Mouse (Mus musculus) forebrain, postnatal 0 days (tissue): ENCODE measurements at regions not wholly inside any gene's neighbourhood (a gene's known extent, or its start where the extent isn't known, plus 50 kb on each side); places are given as distances from the start of the nearest gene placed in this dataset.

Experiments
- ATAC-seq: fragments of 200-750 bp; cut with Nextera tagmentation; 2 replicates; pipeline ENCODE4 v1.8.0; 2017; ENCODE audit warnings: mild to moderate bottlenecking, moderate library complexity
- DNase-seq: peaks from one replicate; pipeline ENCODE4 v3.0.0-alpha.2; 2015
- H3K27ac ChIP-seq: fragments of 300-500 bp; sonication (generic); 2 replicates; pipeline ENCODE4 v1.5.1; 2014; ENCODE audit warnings: low read depth, mild to moderate bottlenecking, antibody characterized with exemption, low read length, moderate library complexity, mixed read lengths
- H3K27me3 ChIP-seq: fragments of 300-500 bp; sonication (generic); 2 replicates; pipeline ENCODE4 v1.6.1; 2014; ENCODE audit warnings: mild to moderate bottlenecking, low read length, mixed read lengths; ENCODE audit not compliant: insufficient read depth
- H3K36me3 ChIP-seq: fragments of 300-500 bp; sonication (generic); 2 replicates; pipeline ENCODE4 v1.6.1; 2014; ENCODE audit warnings: mild to moderate bottlenecking, moderate library complexity; ENCODE audit not compliant: insufficient read depth
- H3K4me1 ChIP-seq: fragments of 300-500 bp; sonication (generic); 2 replicates; pipeline ENCODE4 v1.6.1; 2014; ENCODE audit warnings: antibody characterized with exemption; ENCODE audit not compliant: insufficient read depth
- H3K4me2 ChIP-seq: fragments of 300-500 bp; sonication (generic); 2 replicates; pipeline ENCODE4 v1.6.1; 2014; ENCODE audit warnings: low read depth, mild to moderate bottlenecking, moderate library complexity
- H3K4me3 ChIP-seq: fragments of 300-500 bp; sonication (generic); 2 replicates; pipeline ENCODE4 v1.5.1; 2014; ENCODE audit warnings: low read depth, low read length, mixed read lengths
- H3K9ac ChIP-seq: fragments of 300-500 bp; sonication (generic); 2 replicates; pipeline ENCODE4 v1.6.1; 2014; ENCODE audit warnings: mild to moderate bottlenecking
- H3K9me3 ChIP-seq: fragments of 300-500 bp; sonication (generic); 2 replicates; pipeline ENCODE4 v1.6.1; 2016; ENCODE audit warnings: low read length
- CTCF ChIP-seq: sonication (generic); IDR thresholded peaks from 2 replicates; pipeline ENCODE4 v1.5.1; 2016; ENCODE audit warnings: antibody characterized with exemption, control low read depth, low read depth
- WGBS: fragments of 180-500 bp; shearing (Covaris S2); extraction: QIAGEN DNeasy Blood & Tissue Kit; methylation state at CpG from one replicate; pipeline ENCODE4 v1.1.7; 2014; 5-methylcytosine and 5-hydroxymethylcytosine counted together

- 47% methylated on average over 2 of the region's 2 CpGs for WGBS
- Histone ChIP-seq H3K9ac (no peak overlapping the region), H3K36me3 (no peaks in the 10 kb centered on the region), H3K4me2 (no peak overlapping the region), H3K4me1 (no peaks in the 10 kb centered on the region), H3K27me3 (no peaks in the 10 kb centered on the region), H3K4me3 (no peak overlapping the region), H3K9me3 (no peaks in the 10 kb centered on the region), H3K27ac (no peak overlapping the region)
- no peak for ATAC-seq
- no peak for DNase-seq
- no peak for TF ChIP-seq CTCF
Observed at GRCm38 (mm10) chr4:55703346-55703916, 171.2 kb upstream of the Klf4 start.

GRCm38 (mm10) chr4:55701334-55701733, 169.1 kb upstream of the Klf4 start:
- H3K4me3 ChIP-seq: no peak overlapping the region
- H3K27ac ChIP-seq: no peak overlapping the region
- WGBS: 80% methylated on average over 2 of the region's 2 CpGs
- H3K9ac ChIP-seq: no peak overlapping the region
- H3K4me2 ChIP-seq: no peak overlapping the region
- H3K36me3 ChIP-seq: no peaks in the 10 kb centered on the region
- no peaks in the 10 kb centered on the region for H3K9me3 ChIP-seq
- TF ChIP-seq CTCF: no peak
- ATAC-seq (no peak), DNase-seq (no peak)
- no peaks in the 10 kb centered on the region for H3K4me1 ChIP-seq
- no peaks in the 10 kb centered on the region for H3K27me3 ChIP-seq

- Histone ChIP-seq H3K9ac (no peak overlapping the region), H3K4me2 (no peak overlapping the region), H3K4me1 (no peaks in the 10 kb centered on the region), H3K27me3 (no peaks in the 10 kb centered on the region), H3K36me3 (no peaks in the 10 kb centered on the region), H3K4me3 (no peak overlapping the region), H3K27ac (no peak overlapping the region), H3K9me3 (no peaks in the 10 kb centered on the region)
- DNase-seq (no peak), ATAC-seq (no peak)
- WGBS: 71% methylated on average over 8 of the region's 8 CpGs
- no peak for TF ChIP-seq CTCF
Observed at GRCm38 (mm10) chr4:55699917-55700316, 167.7 kb upstream of the Klf4 start.

GRCm38 (mm10) chr4:55699161-55699560, 166.9 kb upstream of the Klf4 start:
- no peak for DNase-seq
- no peak overlapping the region for H3K4me3 ChIP-seq
- TF ChIP-seq CTCF: no peak
- H3K9ac ChIP-seq: no peak overlapping the region
- no peak overlapping the region for H3K27ac ChIP-seq
- no peaks in the 10 kb centered on the region for H3K9me3 ChIP-seq
- H3K27me3 ChIP-seq: no peaks in the 10 kb centered on the region
- 83% methylated on average over 5 of the region's 5 CpGs for WGBS
- ATAC-seq: no peak
- H3K4me1 ChIP-seq: no peaks in the 10 kb centered on the region
- H3K4me2 ChIP-seq: no peak overlapping the region
- no peaks in the 10 kb centered on the region for H3K36me3 ChIP-seq

- no peaks in the 10 kb centered on the region for H3K9me3 ChIP-seq
- no peak overlapping the region for H3K27ac ChIP-seq
- no peak overlapping the region for H3K9ac ChIP-seq
- 51% methylated on average over 12 of the region's 12 CpGs for WGBS
- no peak for TF ChIP-seq CTCF
- no peak overlapping the region for H3K4me2 ChIP-seq
- no peak for DNase-seq
- H3K27me3 ChIP-seq: no peaks in the 10 kb centered on the region
- ATAC-seq: no peak
- no peaks in the 10 kb centered on the region for H3K36me3 ChIP-seq
- H3K4me3 ChIP-seq: no peak overlapping the region
- no peaks in the 10 kb centered on the region for H3K4me1 ChIP-seq
Observed at GRCm38 (mm10) chr4:55697108-55697507, 164.8 kb upstream of the Klf4 start.

- no peak for TF ChIP-seq CTCF
- Histone ChIP-seq H3K4me1 (no peaks in the 10 kb centered on the region), H3K27me3 (no peaks in the 10 kb centered on the region), H3K9me3 (no peaks in the 10 kb centered on the region), H3K9ac (no peak overlapping the region), H3K27ac (no peak overlapping the region), H3K36me3 (no peaks in the 10 kb centered on the region), H3K4me3 (no peak overlapping the region), H3K4me2 (no peak overlapping the region)
- ATAC-seq: no peak
- DNase-seq: no peak
- WGBS: 35% methylated on average over 1 of the region's 1 CpGs
Observed at GRCm38 (mm10) chr4:55696428-55696827, 164.2 kb upstream of the Klf4 start.

- no peak for TF ChIP-seq CTCF
- no peak overlapping the region for H3K27ac ChIP-seq
- H3K9ac ChIP-seq: no peak overlapping the region
- no peaks in the 10 kb centered on the region for H3K9me3 ChIP-seq
- no peak overlapping the region for H3K4me2 ChIP-seq
- no peak overlapping the region for H3K4me3 ChIP-seq
- H3K36me3 ChIP-seq: no peaks in the 10 kb centered on the region
- 96% methylated on average over 1 of the region's 1 CpGs for WGBS
- ATAC-seq: no peak
- H3K27me3 ChIP-seq: no peaks in the 10 kb centered on the region
- H3K4me1 ChIP-seq: no peaks in the 10 kb centered on the region
- DNase-seq: no peak
Observed at GRCm38 (mm10) chr4:55695246-55695645, 163.0 kb upstream of the Klf4 start.

GRCm38 (mm10) chr4:55689479-55689878, 157.2 kb upstream of the Klf4 start:
- no peak for DNase-seq
- no peak for ATAC-seq
- H3K4me3 ChIP-seq: no peak overlapping the region
- H3K4me2 ChIP-seq: no peak overlapping the region
- TF ChIP-seq CTCF: no peak
- no peaks in the 10 kb centered on the region for H3K36me3 ChIP-seq
- no peaks in the 10 kb centered on the region for H3K4me1 ChIP-seq
- H3K27me3 ChIP-seq: no peaks in the 10 kb centered on the region
- 85% methylated on average over 1 of the region's 1 CpGs for WGBS
- no peak overlapping the region for H3K27ac ChIP-seq
- H3K9ac ChIP-seq: no peak overlapping the region
- no peaks in the 10 kb centered on the region for H3K9me3 ChIP-seq
